Mouse (Mus musculus): ENCODE data around the gene Upk1b. TPM values are rescaled to one million over a fixed set of nuclear protein-coding genes. Genes with fewer than 3 reads are reported as not detected.
"Not testable (repeated sequence)": the region's sequence is repeated elsewhere in the genome, so short reads cannot be mapped to it uniquely, and the experiment has no call there.

The Upk1b gene
- under 1 TPM in 1 of 2 experiments, not detected in 1; 0.49 TPM for total RNA-seq (2021)
- long read RNA-seq, experiment 1, partial matches to known transcripts = 0 of 1 reads
- long read RNA-seq, experiment 1, other reads (novel, unspliced or antisense) = 0 of 1 reads
- long read RNA-seq, experiment 2 = 0 reads

- DNase-seq (ENCODE audit: low spot score in 2 of 2) = no peak
Observed at GRCm38 (mm10) chr16:38800091-38800490, at the start of gene Upk1b. Gene Upk1b (minus strand): TSS chr16:38800328.

- DNase-seq (ENCODE audit: low spot score in 2 of 2) = no peak
Observed at GRCm38 (mm10) chr16:38828649-38829048, 28.5 kb upstream of the Upk1b start, which contains the start of gene 4930435E12Rik. Gene 4930435E12Rik (minus strand): TSS chr16:38828749.

- DNase-seq (ENCODE audit: low spot score in 2 of 2) = peak; percentile 56 to 71
Observed at GRCm38 (mm10) chr16:38812521-38812920, 12.4 kb upstream of the Upk1b start.

- no peak for DNase-seq (ENCODE audit: low spot score in 2 of 2)
Observed at GRCm38 (mm10) chr16:38810196-38810595, 10.1 kb upstream of the Upk1b start.

- DNase-seq (ENCODE audit: low spot score in 2 of 2) = not testable (repeated sequence)
Observed at GRCm38 (mm10) chr16:38807796-38808195, 7.7 kb upstream of the Upk1b start.

- DNase-seq (ENCODE audit: low spot score in 2 of 2) = no peak
Observed at GRCm38 (mm10) chr16:38798957-38799450, 1.1 kb downstream of the Upk1b start.

- no peak for DNase-seq (ENCODE audit: low spot score in 2 of 2)
Observed at GRCm38 (mm10) chr16:38793120-38793519, 7.0 kb downstream of the Upk1b start.

- no peak for DNase-seq (ENCODE audit: low spot score in 2 of 2)
Observed at GRCm38 (mm10) chr16:38789966-38790365, 10.2 kb downstream of the Upk1b start.

GRCm38 (mm10) chr16:38789016-38789415, 11.1 kb downstream of the Upk1b start:
- DNase-seq (ENCODE audit: low spot score in 2 of 2) = no peak

GRCm38 (mm10) chr16:38785301-38785700, 14.8 kb downstream of the Upk1b start:
- no peak for DNase-seq (ENCODE audit: low spot score in 2 of 2)

GRCm38 (mm10) chr16:38782524-38783067, 17.5 kb downstream of the Upk1b start:
- DNase-seq (ENCODE audit: low spot score in 2 of 2) = no peak

GRCm38 (mm10) chr16:38781946-38782345, 18.2 kb downstream of the Upk1b start:
- no peak for DNase-seq (ENCODE audit: low spot score in 2 of 2)

GRCm38 (mm10) chr16:38780960-38781572, 19.1 kb downstream of the Upk1b start:
- DNase-seq (ENCODE audit: low spot score in 2 of 2) = no peak

GRCm38 (mm10) chr16:38776342-38776741, 23.8 kb downstream of the Upk1b start:
- DNase-seq (ENCODE audit: low spot score in 2 of 2) = no peak

- DNase-seq (ENCODE audit: low spot score in 2 of 2) = no peak
Observed at GRCm38 (mm10) chr16:38774964-38775746, 25.0 kb downstream of the Upk1b start.

- no peak for DNase-seq (ENCODE audit: low spot score in 2 of 2)
Observed at GRCm38 (mm10) chr16:38772906-38773496, 27.1 kb downstream of the Upk1b start.

GRCm38 (mm10) chr16:38771145-38771544, 29.0 kb downstream of the Upk1b start:
- DNase-seq (ENCODE audit: low spot score in 2 of 2) = no peak

GRCm38 (mm10) chr16:38769529-38769928, 30.6 kb downstream of the Upk1b start:
- DNase-seq (ENCODE audit: low spot score in 2 of 2) = no peak

- DNase-seq (ENCODE audit: low spot score in 2 of 2) = no peak
Observed at GRCm38 (mm10) chr16:38768386-38768785, 31.7 kb downstream of the Upk1b start.

- no peak for DNase-seq (ENCODE audit: low spot score in 2 of 2)
Observed at GRCm38 (mm10) chr16:38767761-38768160, 32.4 kb downstream of the Upk1b start.

GRCm38 (mm10) chr16:38766671-38767070, 33.5 kb downstream of the Upk1b start:
- no peak for DNase-seq (ENCODE audit: low spot score in 2 of 2)

All from gastrocnemius, postnatal 4 days (tissue).